Mouse (Mus musculus): ENCODE data around the gene 4930562C15Rik.
"Not testable (repeated sequence)": the region's sequence is repeated elsewhere in the genome, so short reads cannot be mapped to it uniquely, and the experiment has no call there.

Gene 4930562C15Rik

GRCm38 (mm10) chr16:4835191-4835590 is at the start of gene 4930562C15Rik:
TSS of gene 4930562C15Rik (plus strand) at chr16:4835416.
- peak; percentile 25 for DNase-seq

GRCm38 (mm10) chr16:4785706-4786105 is 49.5 kb upstream of the 4930562C15Rik start:
- no peak for DNase-seq

GRCm38 (mm10) chr16:4788176-4788575 is 47.0 kb upstream of the 4930562C15Rik start:
- DNase-seq: no peak

- DNase-seq: no peak
Observed at GRCm38 (mm10) chr16:4789311-4789768, 45.9 kb upstream of the 4930562C15Rik start.

- peak; percentile 93 for DNase-seq
Observed at GRCm38 (mm10) chr16:4789810-4790559, 45.2 kb upstream of the 4930562C15Rik start, which contains the start of gene Cdip1. TSS of gene Cdip1 (minus strand) at chr16:4790292.

- no peak for DNase-seq
Observed at GRCm38 (mm10) chr16:4791332-4791731, 43.9 kb upstream of the 4930562C15Rik start.

GRCm38 (mm10) chr16:4796631-4797030 is 38.6 kb upstream of the 4930562C15Rik start:
- no peak for DNase-seq

- no peak for DNase-seq
Observed at GRCm38 (mm10) chr16:4818349-4818748, 16.9 kb upstream of the 4930562C15Rik start.

- not testable (repeated sequence) for DNase-seq
Observed at GRCm38 (mm10) chr16:4824466-4824865, 10.8 kb upstream of the 4930562C15Rik start.

- DNase-seq: no peak
Observed at GRCm38 (mm10) chr16:4827639-4828038, 7.6 kb upstream of the 4930562C15Rik start.

- no peak for DNase-seq
Observed at GRCm38 (mm10) chr16:4829271-4829900, 5.8 kb upstream of the 4930562C15Rik start.

- no peak for DNase-seq
Observed at GRCm38 (mm10) chr16:4831650-4832419, 3.4 kb upstream of the 4930562C15Rik start.

GRCm38 (mm10) chr16:4833858-4834257 is 1.4 kb upstream of the 4930562C15Rik start:
- no peak for DNase-seq

- DNase-seq: no peak
Observed at GRCm38 (mm10) chr16:4837631-4838030, 2.4 kb downstream of the 4930562C15Rik start.

- DNase-seq: no peak
Observed at GRCm38 (mm10) chr16:4839552-4839951, 4.3 kb downstream of the 4930562C15Rik start.

- DNase-seq: no peak
Observed at GRCm38 (mm10) chr16:4840231-4840630, 5.0 kb downstream of the 4930562C15Rik start.

GRCm38 (mm10) chr16:4847041-4847440 is 11.8 kb downstream of the 4930562C15Rik start:
- DNase-seq: no peak

- DNase-seq: no peak
Observed at GRCm38 (mm10) chr16:4848090-4848489, 12.9 kb downstream of the 4930562C15Rik start.

- DNase-seq: no peak
Observed at GRCm38 (mm10) chr16:4850361-4850760, 15.1 kb downstream of the 4930562C15Rik start.

GRCm38 (mm10) chr16:4850938-4851628 is 15.9 kb downstream of the 4930562C15Rik start:
- DNase-seq: no peak

GRCm38 (mm10) chr16:4855046-4855650 is 19.9 kb downstream of the 4930562C15Rik start:
- DNase-seq: no peak

- peak; percentile 73 for DNase-seq
Observed at GRCm38 (mm10) chr16:4861392-4861791, 26.2 kb downstream of the 4930562C15Rik start.

Measured in kidney, adult 11 months (tissue).